21 mouse cellular contexts compared by ENCODE assay signal in genomic region chr8:80037644-80038253, GRCm38 (mm10). TPM values are rescaled to one million over a fixed set of nuclear protein-coding genes. Genes with fewer than 3 reads are reported as not detected.
DNase-seq lines count a peak whose midpoint lies in the region; ATAC-seq and TF ChIP-seq lines count a peak whose summit lies in the region.
"Had no signal": no experiment of that assay in that cellular context is flagged by ENCODE, and none has a peak within 500 bp of the region (broad histone marks: within the 10 kb centered on the region; RNA-seq: fewer than 3 reads in every experiment).

No protein-coding gene starts in this region.

- H3K4me2 ChIP-seq in kidney, embryonic 16.5 days (replicated peaks; ENCODE audit: low read depth, low read length): no peak overlapping the region
- H3K4me2 ChIP-seq in neural tube, embryonic 15.5 days: no peak overlapping the region
- H3K4me2 ChIP-seq: forebrain, embryonic 15.5 days; heart, embryonic 11.5 days; liver, embryonic 15.5 days; lung, embryonic 15.5 days; stomach, embryonic 15.5 days had no signal

- no peaks in the 10 kb centered on the region for H3K9me3 ChIP-seq in kidney, embryonic 16.5 days (ENCODE audit: low read length)
- no peaks in the 10 kb centered on the region for H3K9me3 ChIP-seq in neural tube, embryonic 15.5 days (replicated peaks)
- no peaks in the 10 kb centered on the region for H3K9me3 ChIP-seq in embryonic facial prominence, embryonic 10.5 days
- H3K9me3 ChIP-seq: forebrain, embryonic 15.5 days; liver, embryonic 15.5 days; lung, embryonic 15.5 days; megakaryocyte, embryonic 14.5 days; stomach, embryonic 15.5 days had no signal

- no peak overlapping the region for H3K9ac ChIP-seq in kidney, embryonic 16.5 days (replicated peaks; ENCODE audit: low read length)
- no peak overlapping the region for H3K9ac ChIP-seq in neural tube, embryonic 15.5 days (replicated peaks)
- H3K9ac ChIP-seq: forebrain, embryonic 15.5 days; liver, embryonic 15.5 days; lung, embryonic 15.5 days; stomach, embryonic 15.5 days had no signal

- ATAC-seq in kidney, embryonic 16.5 days (ENCODE audit: low FRiP score, low TSS enrichment): peak; percentile 69
- ATAC-seq in neural tube, embryonic 15.5 days (ENCODE audit: low FRiP score): no peak
- ATAC-seq: CD4-positive, CD25-positive, alpha-beta regulatory T cell, adult 4 months; forebrain, embryonic 15.5 days had no signal

- no peak overlapping the region for H3K4me3 ChIP-seq in kidney, embryonic 16.5 days (ENCODE audit: low read length)
- no peak overlapping the region for H3K4me3 ChIP-seq in kidney, adult 2 months (ENCODE audit: insufficient read depth, low read depth, low read length)
- H3K4me3 ChIP-seq in neural tube, embryonic 15.5 days (replicated peaks): no peak overlapping the region
- no peak overlapping the region for H3K4me3 ChIP-seq in embryonic facial prominence, embryonic 10.5 days
- H3K4me3 ChIP-seq: forebrain, embryonic 15.5 days; liver, embryonic 15.5 days; lung, embryonic 15.5 days; stomach, embryonic 15.5 days had no signal

- no peak for TF ChIP-seq CTCF in kidney, adult 2 months (conservative IDR thresholded peaks at IDR 0.05; ENCODE audit: insufficient read depth, insufficient read length, low read depth, low read length)

- H3K27me3 ChIP-seq in kidney, embryonic 16.5 days (ENCODE audit: insufficient read depth, low read length): no peaks in the 10 kb centered on the region
- H3K27me3 ChIP-seq in kidney, adult 2 months (replicated peaks; ENCODE audit: control insufficient read depth, insufficient read depth, low read length): no peaks in the 10 kb centered on the region
- no peaks in the 10 kb centered on the region for H3K27me3 ChIP-seq in neural tube, embryonic 15.5 days (replicated peaks)
- peaks cover 38% of the 10 kb centered on the region for H3K27me3 ChIP-seq in embryonic facial prominence, embryonic 10.5 days (replicated peaks; ENCODE audit: low read depth, poor library complexity, severe bottlenecking)
- H3K27me3 ChIP-seq: forebrain, embryonic 15.5 days; liver, embryonic 15.5 days; lung, embryonic 15.5 days; stomach, embryonic 15.5 days had no signal

- no peak overlapping the region for H3K27ac ChIP-seq in kidney, embryonic 16.5 days (ENCODE audit: low read length)
- no peak overlapping the region for H3K27ac ChIP-seq in kidney, adult 2 months (ENCODE audit: insufficient read depth, low read depth, low read length)
- no peak overlapping the region for H3K27ac ChIP-seq in neural tube, embryonic 15.5 days (replicated peaks)
- no peak overlapping the region for H3K27ac ChIP-seq in embryonic facial prominence, embryonic 10.5 days (replicated peaks)
- H3K27ac ChIP-seq: forebrain, embryonic 15.5 days; liver, embryonic 15.5 days; lung, embryonic 15.5 days; stomach, embryonic 15.5 days had no signal

- H3K4me1 ChIP-seq in kidney, embryonic 16.5 days (ENCODE audit: insufficient read depth, low read length): peaks cover 3% of the 10 kb centered on the region
- H3K4me1 ChIP-seq in kidney, adult 2 months (ENCODE audit: control insufficient read depth, insufficient read depth, low read length): no peaks in the 10 kb centered on the region
- H3K4me1 ChIP-seq in neural tube, embryonic 15.5 days: 0 out of 2 replicates have a peak, but pooled peaks cover under 1% of the 10 kb centered on the region
- H3K4me1 ChIP-seq in embryonic facial prominence, embryonic 10.5 days: peaks cover 35% of the 10 kb centered on the region
- H3K4me1 ChIP-seq: forebrain, embryonic 15.5 days; liver, embryonic 15.5 days; lung, embryonic 15.5 days; megakaryocyte, embryonic 14.5 days; stomach, embryonic 15.5 days had no signal

- DNase-seq in cerebellum, postnatal 25 days: peak; percentile 15 to 25
- no peak for DNase-seq in cerebellum, adult 11-12 months
- DNase-seq in kidney, adult 2 months: no peak
- peak; percentile 15 for DNase-seq in neural tube, embryonic 10.5 days (ENCODE audit: extremely low spot score, low spot score)
- peak; percentile 31 for DNase-seq in embryonic facial prominence, embryonic 10.5 days (ENCODE audit: low spot score)
- DNase-seq: cerebellum, adult 18-20 months; kidney, adult 11 months; kidney, postnatal 25 days; liver; lung, postnatal 36 days; thymus, adult 18-20 months; thymus, postnatal 36 days had no signal

- no peaks in the 10 kb centered on the region for H3K36me3 ChIP-seq in kidney, embryonic 16.5 days (ENCODE audit: insufficient read depth, low read length)
- no peaks in the 10 kb centered on the region for H3K36me3 ChIP-seq in kidney, adult 2 months (ENCODE audit: control insufficient read depth, insufficient read depth, low read length)
- H3K36me3 ChIP-seq in neural tube, embryonic 15.5 days: no peaks in the 10 kb centered on the region
- H3K36me3 ChIP-seq in embryonic facial prominence, embryonic 10.5 days (replicated peaks): no peaks in the 10 kb centered on the region
- H3K36me3 ChIP-seq: forebrain, embryonic 15.5 days; liver, embryonic 15.5 days; lung, embryonic 15.5 days; stomach, embryonic 15.5 days had no signal

- no peak for TF ChIP-seq POLR2A in kidney, adult 2 months (IDR thresholded peaks at IDR 0.05; ENCODE audit: low read depth, low read length)

- whole genome bisulfite sequencing in kidney, embryonic 16.5 days: 44% methylated on average over 4 of the region's 4 CpGs
- WGBS in kidney, adult 2 months: 67% methylated on average over 4 of the region's 4 CpGs
- WGBS in neural tube, embryonic 15.5 days: 30% methylated on average over 4 of the region's 4 CpGs
- WGBS in embryonic facial prominence, embryonic 10.5 days: 41% methylated on average over 4 of the region's 4 CpGs

RNA-seq across cellular contexts. Expression of gene Hhip, which starts 20.1 kb away (rescaled TPM):
- polyA plus RNA-seq in kidney, embryonic 16.5 days (2015; fragmentation: Nextera tagmentation; extraction: Ambion mirVana): 3.4 TPM in 2 replicates
- polyA plus RNA-seq in kidney, adult 2 months (2012; rRNA removed): 0.48 and 0.60 TPM in 2 replicates
- 5.1 and 7.2 TPM in 2 replicates for polyA plus RNA-seq in neural tube, embryonic 15.5 days (2015; fragmentation: Nextera tagmentation; extraction: Ambion mirVana)
- 3.6 and 4.7 TPM in 2 replicates for polyA plus RNA-seq in embryonic facial prominence, embryonic 10.5 days (2016; fragmentation: Nextera tagmentation; extraction: Ambion mirVana)
- polyA plus RNA-seq: CD4-positive, CD25-positive, alpha-beta regulatory T cell, adult 4 months had no signal

Comparison
In these comparisons a context has a peak if more than half of its experiments do, and no peak if none do; other contexts are left out.
1. DNase-seq: peak in cerebellum, postnatal 25 days (2 of 2), neural tube, embryonic 10.5 days (single experiment) and embryonic facial prominence, embryonic 10.5 days (single experiment); none in cerebellum, adult 11-12 months (single experiment) and kidney, adult 2 months (single experiment).